Mouse (Mus musculus): ENCODE data around the gene Cerk. TPM values are rescaled to one million over a fixed set of nuclear protein-coding genes. Genes with fewer than 3 reads are reported as not detected.

Gene Cerk
- total and polyA plus RNA-seq, 3 experiments, result 2.5 to 10.3 (median 4.4) TPM

DNA sequence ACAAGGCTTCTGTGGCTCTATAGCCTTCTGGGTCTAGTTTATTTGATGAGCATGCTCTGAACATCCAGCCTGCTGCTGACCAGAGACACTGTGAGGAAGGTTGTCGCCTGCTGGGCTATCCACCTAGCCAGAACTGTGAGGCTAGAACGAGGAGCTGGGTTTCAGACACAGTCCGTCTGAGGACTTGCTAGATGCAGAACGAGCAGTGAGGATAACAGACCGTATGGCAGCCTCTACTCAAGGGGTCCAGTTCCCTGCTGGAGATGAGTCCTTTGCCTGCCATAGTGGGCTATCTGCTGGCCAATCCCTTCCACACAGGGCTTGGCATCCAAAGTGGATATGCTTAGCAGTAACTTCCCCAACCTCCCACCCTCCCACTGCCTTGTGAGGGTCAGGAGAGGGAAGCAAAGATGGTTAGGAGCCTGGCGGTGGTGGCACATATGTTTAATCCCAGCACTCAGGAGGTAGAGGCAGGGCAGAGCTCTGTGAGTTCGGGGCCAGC is 17.4 kb upstream of the Cerk start:
- no peak for DNase-seq (ENCODE audit: extremely low read depth)
- H3K9me3 ChIP-seq (replicated peaks; ENCODE audit: low read length), result no peaks in the 10 kb centered on the region
- H3K9ac ChIP-seq (ENCODE audit: insufficient read depth, low read depth), result no peak overlapping the region
- no peak overlapping the region for H3K4me2 ChIP-seq (ENCODE audit: insufficient read depth, low read depth, poor library complexity, severe bottlenecking)
- in situ Hi-C loops (cut with MboI; ENCODE audit: low pct_ligation_motif_present, low pct_unique_long_range_greater_than_20kb, low sequenced_read_pairs), result no loop called here
- H3K4me1 ChIP-seq (ENCODE audit: control insufficient read depth in 1 of 2, insufficient read depth in 2 of 2), result peaks cover 15 to 40% of the 10 kb centered on the region in 2 experiments
- TF ChIP-seq PAX5 (IDR thresholded peaks at IDR 0.05; ENCODE audit: low read length) (no peak), MYC (IDR thresholded peaks at IDR 0.05; ENCODE audit: low read depth, low read length) (no peak), TBP (conservative IDR thresholded peaks at IDR 0.05; ENCODE audit: low read depth, low read length) (no peak), EP300 (IDR thresholded peaks at IDR 0.05; ENCODE audit: low read length) (no peak), MXI1 (IDR thresholded peaks at IDR 0.05; ENCODE audit: low read depth, low read length) (no peak), USF1 (IDR thresholded peaks at IDR 0.05; ENCODE audit: low read depth, low read length) (no peak), SMC3 (IDR thresholded peaks at IDR 0.05; ENCODE audit: low read depth, low read length) (no peak), HCFC1 (IDR thresholded peaks at IDR 0.05; ENCODE audit: low read depth, low read length) (no peak), POLR2A (IDR thresholded peaks at IDR 0.05; ENCODE audit: low read depth, low read length) (no peak), CHD1 (IDR thresholded peaks at IDR 0.05; ENCODE audit: low read depth, low read length) (no peak), MAZ (IDR thresholded peaks at IDR 0.05; ENCODE audit: low read depth, low read length) (no peak), MEF2A (IDR thresholded peaks at IDR 0.05; ENCODE audit: borderline replicate concordance, low read depth, low read length) (no peak), E2F4 (IDR thresholded peaks at IDR 0.05; ENCODE audit: insufficient replicate concordance, low read depth, low read length) (no peak), NRF1 (IDR thresholded peaks at IDR 0.05; ENCODE audit: low read depth, low read length) (no peak), CHD2 (IDR thresholded peaks at IDR 0.05; ENCODE audit: low read length) (no peak), NELFE (IDR thresholded peaks at IDR 0.05; ENCODE audit: low read depth, low read length) (no peak), ZNF384 (IDR thresholded peaks at IDR 0.05; ENCODE audit: low read depth, low read length) (no peak)
- no peak overlapping the region for H3K4me3 ChIP-seq (replicated peaks in 1 of 3; ENCODE audit: low read depth in 2 of 3, low read length in 2 of 3, poor library complexity in 1 of 3)
- peaks cover 5% of the 10 kb centered on the region for H3K27me3 ChIP-seq (replicated peaks)
- dilution Hi-C loops (cut with MboI; ENCODE audit: extremely low pct_ligation_motif_present, extremely low pct_unique_long_range_greater_than_20kb, low sequenced_read_pairs), result no loop called here
- H3K27ac ChIP-seq (ENCODE audit: insufficient read depth, low read depth), result no peak overlapping the region
- H3K36me3 ChIP-seq (replicated peaks in 1 of 2; ENCODE audit: control insufficient read depth in 1 of 2, insufficient read depth in 1 of 2, low read length in 1 of 2), result no peaks in the 10 kb centered on the region
- H3K79me2 ChIP-seq (replicated peaks; ENCODE audit: control insufficient read depth, extremely low read depth, insufficient read depth, poor library complexity, severe bottlenecking), result no peaks in the 10 kb centered on the region

DNA sequence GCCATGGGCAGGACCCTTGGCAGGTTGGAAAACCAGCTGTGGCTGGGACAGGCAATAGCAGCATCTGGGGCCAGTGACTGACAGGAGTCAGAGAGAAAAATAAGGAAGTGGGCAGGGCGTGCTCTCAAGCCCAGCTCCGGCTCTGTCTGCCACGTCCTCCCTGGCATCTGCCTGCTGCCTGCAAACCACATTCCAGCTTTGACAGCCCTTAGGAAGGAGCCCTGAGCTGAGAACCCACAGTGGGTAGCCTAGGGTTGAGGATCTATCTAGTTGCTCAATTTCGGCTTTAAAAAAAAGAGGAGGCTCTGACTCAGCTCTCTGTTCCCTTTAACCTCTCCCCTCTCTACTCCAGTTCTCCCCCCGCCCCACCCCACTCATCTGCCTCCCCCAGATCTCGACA is 16.7 kb upstream of the Cerk start:
- peaks cover 12% of the 10 kb centered on the region for H3K27me3 ChIP-seq (replicated peaks)
- H3K4me2 ChIP-seq (ENCODE audit: insufficient read depth, low read depth, poor library complexity, severe bottlenecking), result peak overlapping the region; percentile 60
- H3K9ac ChIP-seq (ENCODE audit: insufficient read depth, low read depth), result no peak overlapping the region
- H3K4me3 ChIP-seq (replicated peaks in 1 of 3; ENCODE audit: low read depth in 2 of 3, low read length in 2 of 3, poor library complexity in 1 of 3), result no peak overlapping the region
- no peaks in the 10 kb centered on the region for H3K36me3 ChIP-seq (replicated peaks in 1 of 2; ENCODE audit: control insufficient read depth in 1 of 2, insufficient read depth in 1 of 2, low read length in 1 of 2)
- no peaks in the 10 kb centered on the region for H3K79me2 ChIP-seq (replicated peaks; ENCODE audit: control insufficient read depth, extremely low read depth, insufficient read depth, poor library complexity, severe bottlenecking)
- DNase-seq (ENCODE audit: extremely low read depth), result peak; percentile 50
- in situ Hi-C loops (cut with MboI; ENCODE audit: low pct_ligation_motif_present, low pct_unique_long_range_greater_than_20kb, low sequenced_read_pairs) (no loop called here), dilution Hi-C loops (cut with MboI; ENCODE audit: extremely low pct_ligation_motif_present, extremely low pct_unique_long_range_greater_than_20kb, low sequenced_read_pairs) (no loop called here)
- TF ChIP-seq CHD1 (IDR thresholded peaks at IDR 0.05; ENCODE audit: low read depth, low read length) (no peak), ELF1 (IDR thresholded peaks at IDR 0.05; ENCODE audit: low read depth, low read length) (peak; percentile 84), ZKSCAN1 (IDR thresholded peaks at IDR 0.05; ENCODE audit: borderline replicate concordance, low read depth, low read length) (no peak), POLR2A (IDR thresholded peaks at IDR 0.05; ENCODE audit: low read depth, low read length) (no peak), RAD21 (IDR thresholded peaks at IDR 0.05; ENCODE audit: low read depth, low read length) (no peak), BHLHE40 (IDR thresholded peaks at IDR 0.05; ENCODE audit: low read depth, low read length) (no peak), EP300 (IDR thresholded peaks at IDR 0.05; ENCODE audit: low read length) (0 out of 2 replicates have a peak, but pooled peaks have one; percentile 44), UBTF (IDR thresholded peaks at IDR 0.05; ENCODE audit: low read depth, low read length) (no peak), GABPA (IDR thresholded peaks at IDR 0.05; ENCODE audit: insufficient replicate concordance, low read depth, low read length) (no peak), MXI1 (IDR thresholded peaks at IDR 0.05; ENCODE audit: low read depth, low read length) (no peak), CTCF (conservative IDR thresholded peaks at IDR 0.05 in 1 of 2, IDR thresholded peaks at IDR 0.05 in 1 of 2; ENCODE audit: low read depth in 2 of 2, low read length in 2 of 2) (no peak), IRF4 (IDR thresholded peaks at IDR 0.05; ENCODE audit: low read depth, low read length) (peak; percentile 43), MAFK (IDR thresholded peaks at IDR 0.05; ENCODE audit: insufficient replicate concordance, low read length) (no peak), HCFC1 (IDR thresholded peaks at IDR 0.05; ENCODE audit: low read depth, low read length) (no peak), TCF12 (IDR thresholded peaks at IDR 0.05; ENCODE audit: low read depth, low read length) (no peak), MEF2A (IDR thresholded peaks at IDR 0.05; ENCODE audit: borderline replicate concordance, low read depth, low read length) (no peak), JUN (IDR thresholded peaks at IDR 0.05; ENCODE audit: insufficient read depth, low read depth, low read length) (no peak), USF2 (conservative IDR thresholded peaks at IDR 0.05; ENCODE audit: low read depth, low read length) (no peak)
- H3K4me1 ChIP-seq (ENCODE audit: control insufficient read depth in 1 of 2, insufficient read depth in 2 of 2), result peaks cover 15 to 40% of the 10 kb centered on the region in 2 experiments
- no peak overlapping the region for H3K27ac ChIP-seq (ENCODE audit: insufficient read depth, low read depth)
- H3K9me3 ChIP-seq (replicated peaks; ENCODE audit: low read length), result no peaks in the 10 kb centered on the region

Data from CH12.LX (cell line).